10 mouse cellular contexts compared by ENCODE assay signal in the genomic region with DNA sequence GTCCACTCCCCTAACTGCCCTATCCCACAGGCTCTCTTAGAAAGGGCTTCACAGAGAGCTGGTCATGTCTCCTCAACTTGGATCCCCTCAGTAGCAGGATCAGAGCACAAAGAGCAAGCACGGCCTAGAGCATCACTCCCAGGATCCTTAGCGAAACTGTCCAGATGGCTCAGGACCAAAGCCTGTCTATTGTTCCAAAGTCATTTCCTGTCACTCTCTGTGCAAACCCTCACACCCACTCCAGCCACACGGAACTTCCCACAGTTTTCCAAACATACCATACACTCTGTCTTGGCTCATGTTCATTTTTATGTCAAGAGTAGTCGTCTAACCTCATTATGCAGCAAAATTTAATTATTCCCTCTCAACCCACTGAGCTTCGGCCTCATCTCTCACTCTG. TPM values are rescaled to one million over a fixed set of nuclear protein-coding genes. Genes with fewer than 3 reads are reported as not detected.
DNase-seq lines count a peak whose midpoint lies in the region; ATAC-seq and TF ChIP-seq lines count a peak whose summit lies in the region.
"Had no signal": no experiment of that assay in that cellular context is flagged by ENCODE, and none has a peak within 500 bp of the region (broad histone marks: within the 10 kb centered on the region; RNA-seq: fewer than 3 reads in every experiment).

No protein-coding gene starts in this region.

- no peaks in the 10 kb centered on the region for H3K36me3 ChIP-seq in embryonic facial prominence, embryonic 13.5 days
- H3K36me3 ChIP-seq in lung, embryonic 14.5 days (ENCODE audit: insufficient read depth), result no peaks in the 10 kb centered on the region

- no peak overlapping the region for H3K4me2 ChIP-seq in embryonic facial prominence, embryonic 13.5 days
- H3K4me2 ChIP-seq in lung, embryonic 14.5 days, result no peak overlapping the region
- H3K4me2 ChIP-seq: forebrain, embryonic 13.5 days had no signal

- H3K27me3 ChIP-seq in embryonic facial prominence, embryonic 13.5 days, result no peaks in the 10 kb centered on the region
- H3K27me3 ChIP-seq in lung, embryonic 14.5 days (ENCODE audit: insufficient read depth, low read length), result no peaks in the 10 kb centered on the region
- H3K27me3 ChIP-seq: forebrain, embryonic 13.5 days had no signal

- H3K4me1 ChIP-seq in embryonic facial prominence, embryonic 13.5 days, result peaks cover 32% of the 10 kb centered on the region
- H3K4me1 ChIP-seq in lung, embryonic 14.5 days (ENCODE audit: insufficient read depth), result peaks cover 33% of the 10 kb centered on the region

- intact Hi-C loops in gastrocnemius, adult 2 months (cut with DNase I), result no loop called here
- intact Hi-C loops in heart, postnatal 36 days (cut with DNase I), result loop anchor here (2.0 kb wide), 2 partner anchors 40 to 42 kb away; partner anchors contain the start of gene Rbms1

- H3K9ac ChIP-seq in embryonic facial prominence, embryonic 13.5 days, result no peak overlapping the region
- H3K9ac ChIP-seq in lung, embryonic 14.5 days, result no peak overlapping the region
- H3K9ac ChIP-seq: forebrain, embryonic 13.5 days had no signal

- no peaks in the 10 kb centered on the region for H3K9me3 ChIP-seq in embryonic facial prominence, embryonic 13.5 days
- H3K9me3 ChIP-seq in lung, embryonic 14.5 days (ENCODE audit: low read depth, low read length), result no peaks in the 10 kb centered on the region
- H3K9me3 ChIP-seq: forebrain, embryonic 13.5 days had no signal

- no peak for ATAC-seq in embryonic facial prominence, embryonic 13.5 days (ENCODE audit: insufficient number of reproducible peaks, insufficient read depth, low FRiP score, low TSS enrichment, low read depth)
- ATAC-seq in lung, embryonic 14.5 days (ENCODE audit: insufficient read depth), result peak; percentile 87
- ATAC-seq: forebrain, embryonic 13.5 days had no signal

- TF ChIP-seq CTCF in gastrocnemius, adult 2 months (IDR thresholded peaks at IDR 0.05), result no peak
- no peak for TF ChIP-seq CTCF in lung, embryonic 14.5 days (IDR thresholded peaks at IDR 0.05; ENCODE audit: low read depth)

- H3K27ac ChIP-seq in gastrocnemius, adult 2 months, result peak overlapping the region; percentile 65
- peak overlapping the region; percentile 35; the same call in 1 of the 2 replicates for H3K27ac ChIP-seq in embryonic facial prominence, embryonic 13.5 days
- H3K27ac ChIP-seq in lung, embryonic 14.5 days (ENCODE audit: low read depth), result peak overlapping the region; percentile 75
- H3K27ac ChIP-seq: forebrain, embryonic 13.5 days had no signal

- DNase-seq in gastrocnemius, adult 2 months, result peak; percentile 25
- DNase-seq in gastrocnemius, adult 8-10 months (ENCODE audit: low spot score in 2 of 2), result no peak
- peak; percentile 47 to 50 for DNase-seq in heart, postnatal 36 days
- peak; percentile 83 for DNase-seq in lung, embryonic 14.5 days
- no peak for DNase-seq in T-cell, adult 2 months (ENCODE audit: low spot score)
- no peak for DNase-seq in ovary, postnatal 10 days (ENCODE audit: low spot score)
- DNase-seq in cerebellum, adult 9-10 months, result no peak
- DNase-seq: cerebellum, adult 11-12 months had no signal

- WGBS in embryonic facial prominence, embryonic 13.5 days, result 41% methylated on average over 5 of the region's 5 CpGs
- 31% methylated on average over 5 of the region's 5 CpGs for WGBS in lung, embryonic 14.5 days

- no peak overlapping the region for H3K4me3 ChIP-seq in gastrocnemius, adult 2 months
- H3K4me3 ChIP-seq in embryonic facial prominence, embryonic 13.5 days, result no peak overlapping the region
- no peak overlapping the region for H3K4me3 ChIP-seq in lung, embryonic 14.5 days (ENCODE audit: low read depth, low read length)
- H3K4me3 ChIP-seq: forebrain, embryonic 13.5 days had no signal

RNA-seq across cellular contexts. Expression of gene Rbms1, which starts 40.6 kb away (rescaled TPM):
- total RNA-seq in gastrocnemius, adult 2 months (2021), result 10 to 100 TPM; 17.2 to 27.8 TPM
- total RNA-seq in gastrocnemius, adult 8-10 months (2022), result 10 to 100 TPM; 10.2 to 19.1 (median 16.0) TPM
- 117 and 118 TPM in 2 replicates for polyA plus RNA-seq in embryonic facial prominence, embryonic 13.5 days (2015; fragmentation: Nextera tagmentation; extraction: Ambion mirVana)
- total RNA-seq in heart, postnatal 36 days (2021), result 10 to 100 TPM; 43.2 to 46.4 TPM
- polyA plus RNA-seq in lung, embryonic 14.5 days (2014; fragmentation: Nextera tagmentation; extraction: Ambion mirVana), result 127 and 136 TPM in 2 replicates

Comparison
In these comparisons a context has a peak if more than half of its experiments do, and no peak if none do; other contexts are left out.
1. DNase-seq: peak in gastrocnemius, adult 2 months (single experiment), heart, postnatal 36 days (2 of 2) and lung, embryonic 14.5 days (single experiment); none in gastrocnemius, adult 8-10 months (0 of 2), T-cell, adult 2 months (single experiment), ovary, postnatal 10 days (single experiment) and cerebellum, adult 9-10 months (single experiment).
2. Peak in every context shown above with its lines, with median percentiles within 50 percentile points of each other: H3K27ac ChIP-seq.